Mouse (Mus musculus) adrenal gland (tissue): Measurements from ENCODE around the gene Mrpl51.

Experiments used
- intact Hi-C: fragments of 180-260 bp; cut with DNase I; formaldehyde crosslinking; loops from one replicate; pipeline ENCODE4 v1.15.1; 2025
- long read RNA-seq, 2 experiments: library from polyadenylated mRNA; unstranded; transcript quantifications; one replicate each; pipeline ENCODE4 v2.0.0; 2020; ENCODE audit warnings: borderline replicate concordance in 1 of 2; ENCODE audit not compliant: insufficient replicate concordance in 1 of 2

Mrpl51 gene
- long read RNA-seq, experiment 1, transcript Mrpl51-202 (3 exons, 855 nt): minor isoform, 5 of 89 reads
- long read RNA-seq, experiment 1, transcript Mrpl51-201 (3 exons, 3,427 nt): major isoform, 76 of 89 reads
- long read RNA-seq, experiment 1, partial matches to known transcripts: 5 of 89 reads
- long read RNA-seq, experiment 1, other reads (novel, unspliced or antisense): 3 of 89 reads
- long read RNA-seq, experiment 2, transcript Mrpl51-202 (3 exons, 855 nt): minor isoform, 6 of 145 reads
- long read RNA-seq, experiment 2, transcript Mrpl51-201 (3 exons, 3,427 nt): major isoform, 133 of 145 reads
- long read RNA-seq, experiment 2, partial matches to known transcripts: 3 of 145 reads
- long read RNA-seq, experiment 2, other reads (novel, unspliced or antisense): 2 of 145 reads

DNA sequence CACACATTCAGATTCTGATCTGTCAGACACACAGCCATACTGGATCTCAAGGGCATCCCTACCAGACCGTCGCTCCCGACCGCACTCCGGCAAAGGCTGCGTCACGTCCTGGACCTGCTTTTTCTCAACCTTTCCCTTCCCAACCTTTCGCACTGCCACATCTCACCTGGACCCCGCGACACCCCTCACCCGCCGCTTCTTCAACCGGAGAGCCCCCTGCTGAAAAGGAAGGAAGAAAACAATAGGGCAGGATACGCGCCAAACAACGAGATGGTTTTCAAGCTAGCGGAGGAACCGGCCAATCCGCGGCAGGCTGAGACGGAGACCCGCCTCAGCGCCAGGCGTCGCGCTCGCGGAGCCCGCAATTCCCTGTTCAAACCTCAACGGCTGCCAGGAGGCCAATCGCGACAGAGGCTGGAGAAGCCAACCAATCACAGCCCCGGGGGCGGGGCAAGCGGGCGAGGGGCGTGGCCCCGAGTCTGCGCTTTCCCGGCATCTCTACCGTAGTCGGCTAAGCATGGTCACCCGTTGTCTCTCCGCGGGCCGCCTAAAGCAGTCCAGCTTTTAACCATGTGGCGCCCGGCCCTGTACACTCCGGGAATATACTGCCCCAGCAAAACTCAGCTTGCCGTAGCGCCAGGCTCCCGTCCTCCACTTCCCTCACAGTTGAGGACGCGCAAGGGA lies at the start of gene Mrpl51, which contains the start of gene Ncapd2:
Mrpl51 (plus strand) TSS at position 470 of the 684 bp plus-strand sequence.
Ncapd2 (minus strand) TSS at position 370 of the 684 bp plus-strand sequence.
- intact Hi-C loops: loop anchor here (5.0 kb wide), 1 partner anchor 44 kb away; the partner anchor contains the start of gene Iffo1

DNA sequence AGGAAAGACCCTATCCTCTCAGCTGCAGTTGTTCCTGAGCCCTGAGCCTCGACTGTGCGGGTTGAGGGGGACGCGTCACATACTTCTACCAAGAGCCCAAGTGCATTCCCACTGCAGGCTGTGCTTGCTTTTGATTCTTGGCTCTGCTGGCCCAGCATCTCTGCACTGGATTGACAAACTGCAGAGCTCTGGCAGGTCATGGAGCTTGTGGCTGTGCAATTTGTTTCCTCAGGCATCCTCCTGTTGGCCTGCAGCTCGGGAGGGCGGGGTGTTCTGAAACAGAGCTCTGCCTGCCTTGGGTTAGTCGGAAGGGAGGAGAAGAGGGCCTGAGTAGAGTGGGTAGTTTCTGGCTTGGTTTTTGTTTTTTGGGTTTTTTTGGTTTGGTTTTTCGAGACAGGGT lies 49.2 kb upstream of the Mrpl51 start:
- intact Hi-C loops: loop anchor here (10.0 kb wide), 1 partner anchor 212 kb away; no protein-coding TSS in a partner anchor

DNA sequence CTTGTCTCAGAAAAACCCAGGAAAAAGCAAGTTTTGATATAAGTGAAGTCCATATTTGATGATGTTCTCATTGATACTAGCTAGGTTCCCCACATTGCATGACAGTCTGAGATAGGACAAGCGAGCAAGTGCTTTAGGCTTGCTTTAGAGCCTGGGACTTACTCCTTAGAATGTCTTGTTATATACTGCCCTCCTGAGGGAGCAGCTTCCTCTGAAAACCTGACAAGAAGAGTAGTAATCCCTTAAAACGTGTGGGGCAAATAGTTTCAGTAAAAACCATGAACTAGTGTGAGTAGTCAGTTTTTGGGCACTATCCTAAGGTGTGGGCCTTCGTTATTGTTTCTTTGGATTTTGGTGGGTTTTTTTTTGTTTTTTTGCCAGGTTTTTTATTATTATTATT lies 48.5 kb upstream of the Mrpl51 start:
- intact Hi-C loops: loop anchor here (10.0 kb wide), 1 partner anchor 212 kb away; no protein-coding TSS in a partner anchor

GRCm38 (mm10) chr6:125143904-125144303 lies 47.7 kb upstream of the Mrpl51 start:
- intact Hi-C loops: loop anchor here (10.0 kb wide), 1 partner anchor 211 kb away; no protein-coding TSS in a partner anchor

DNA sequence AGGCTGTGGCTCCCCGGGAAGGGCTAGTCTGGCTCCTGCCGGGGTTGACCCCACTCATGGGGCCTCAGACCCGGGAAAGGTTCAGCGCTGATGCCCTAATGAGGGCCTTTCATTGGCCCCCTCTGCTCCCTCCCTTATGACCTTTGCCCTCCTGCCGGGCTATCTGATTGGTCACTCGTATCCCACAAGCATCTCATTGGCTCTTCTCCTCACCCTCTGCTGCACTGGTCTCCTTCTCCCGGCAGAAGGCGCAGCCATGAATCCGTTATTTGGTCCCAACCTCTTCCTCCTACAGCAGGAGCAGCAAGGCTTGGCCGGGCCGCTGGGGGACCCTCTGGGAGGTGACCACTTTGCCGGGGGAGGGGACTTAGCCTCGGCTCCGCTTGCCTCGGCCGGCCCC lies 46.6 kb upstream of the Mrpl51 start, which contains the start of gene Iffo1:
Iffo1 (plus strand) TSS at position 241 of the 400 bp plus-strand sequence.
- intact Hi-C loops: loop anchor here (5.0 to 10.0 kb wide), 3 partner anchors 47 to 210 kb away; partner anchors contain the start of genes Mrpl51 and Ncapd2

- intact Hi-C loops: loop anchor here (5.0 to 10.0 kb wide), 3 partner anchors 47 to 209 kb away; partner anchors contain the start of genes Mrpl51 and Ncapd2
Measured at GRCm38 (mm10) chr6:125145479-125145951, 46.1 kb upstream of the Mrpl51 start.

- intact Hi-C loops: loop anchor here (5.0 to 10.0 kb wide), 3 partner anchors 46 to 209 kb away; partner anchors contain the start of genes Mrpl51 and Ncapd2
Measured at GRCm38 (mm10) chr6:125146148-125146547, 45.5 kb upstream of the Mrpl51 start.

- intact Hi-C loops: loop anchor here (5.0 to 10.0 kb wide), 3 partner anchors 46 to 208 kb away; partner anchors contain the start of genes Mrpl51 and Ncapd2
Measured at GRCm38 (mm10) chr6:125146797-125147196, 44.8 kb upstream of the Mrpl51 start.

- intact Hi-C loops: loop anchor here (5.0 to 10.0 kb wide), 3 partner anchors 45 to 207 kb away; partner anchors contain the start of genes Mrpl51 and Ncapd2
Measured at GRCm38 (mm10) chr6:125147329-125147728, 44.3 kb upstream of the Mrpl51 start.

DNA sequence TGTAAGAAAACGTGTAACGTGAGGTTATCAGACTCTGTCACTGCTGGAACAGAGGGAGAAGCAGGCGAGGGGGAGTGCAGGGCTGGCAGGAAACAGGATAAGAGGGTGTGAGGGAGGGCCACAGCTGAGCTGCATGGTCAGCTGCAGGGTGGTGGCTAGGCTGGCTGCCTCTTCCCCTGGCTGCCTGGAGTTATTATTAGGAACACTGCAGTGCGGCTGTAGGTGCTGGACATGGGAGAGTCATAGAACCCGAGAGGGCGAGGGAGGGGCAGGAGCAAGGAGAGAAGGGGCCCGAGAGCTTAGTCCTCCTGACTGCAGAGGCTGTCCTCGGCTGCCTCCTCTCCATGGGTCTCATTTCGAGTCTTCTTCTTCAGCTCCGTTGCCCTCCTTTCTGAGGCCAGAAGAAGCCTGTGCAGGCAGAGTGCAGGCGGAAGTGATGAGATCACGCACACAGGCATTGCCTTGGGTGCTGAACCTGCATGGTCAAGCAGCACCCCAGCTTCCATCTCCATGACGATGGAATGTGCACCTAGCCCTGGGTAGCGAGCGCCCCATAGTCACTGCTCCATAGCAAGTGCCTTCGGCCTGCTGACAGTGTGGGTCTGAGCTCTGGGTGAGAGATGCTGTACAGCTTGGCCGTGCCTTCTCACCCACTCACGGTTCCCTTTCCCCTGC lies 43.2 kb upstream of the Mrpl51 start:
- intact Hi-C loops: loop anchor here (5.0 to 10.0 kb wide), 3 partner anchors 44 to 206 kb away; partner anchors contain the start of genes Mrpl51 and Ncapd2

DNA sequence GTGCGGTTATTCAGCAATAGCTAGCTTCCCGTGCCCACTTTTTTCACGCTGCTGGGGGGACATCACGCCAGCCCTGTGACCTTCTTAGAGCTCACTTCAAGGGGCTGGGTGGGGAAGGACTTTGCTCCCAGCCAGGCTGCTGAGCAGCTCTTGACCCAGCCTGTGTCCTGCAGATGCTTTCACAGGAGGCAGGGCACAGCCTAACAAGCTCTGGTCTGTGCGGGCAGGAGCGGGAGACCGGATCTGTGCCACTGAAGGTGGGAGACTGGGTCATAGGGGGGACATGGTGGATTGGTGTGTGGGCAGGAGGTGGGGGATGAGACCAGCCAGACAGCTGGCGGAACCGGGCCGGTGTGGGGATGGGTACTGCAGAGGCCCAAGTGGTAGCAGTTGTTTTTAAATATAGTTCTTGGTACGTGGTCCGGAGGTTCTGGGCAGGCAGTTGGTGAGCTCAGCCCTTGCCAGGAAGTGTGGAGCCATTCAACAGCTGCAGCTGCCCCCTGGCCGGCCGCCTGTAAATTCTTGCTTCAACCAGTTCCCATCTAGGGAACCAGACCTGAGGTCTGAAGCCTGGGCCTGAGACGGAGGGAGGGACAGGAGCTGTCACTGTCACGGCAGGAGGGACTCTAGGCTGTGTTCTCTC lies 42.6 kb upstream of the Mrpl51 start:
- intact Hi-C loops: loop anchor here (5.0 to 10.0 kb wide), 3 partner anchors 43 to 206 kb away; partner anchors contain the start of genes Mrpl51 and Ncapd2

DNA sequence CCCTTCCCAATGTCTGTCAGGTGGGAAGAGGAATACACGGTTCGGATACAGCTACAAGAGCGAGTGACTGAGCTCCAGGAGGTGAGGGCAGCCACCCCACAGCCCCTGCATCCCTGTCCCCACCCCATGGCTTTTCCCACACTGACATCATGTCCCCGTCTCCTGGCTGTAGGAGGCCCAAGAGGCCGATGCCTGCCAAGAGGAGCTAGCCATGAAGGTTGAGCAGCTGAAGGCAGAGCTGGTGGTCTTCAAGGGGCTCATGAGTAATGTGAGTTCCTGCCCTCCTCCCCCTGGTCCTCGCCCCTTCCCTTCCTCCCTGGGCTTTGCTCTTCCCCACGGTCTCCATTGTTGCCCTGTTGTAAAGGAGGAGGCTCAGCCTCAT lies 42.0 kb upstream of the Mrpl51 start:
- intact Hi-C loops: loop anchor here (5.0 to 10.0 kb wide), 3 partner anchors 43 to 205 kb away; partner anchors contain the start of genes Mrpl51 and Ncapd2

- intact Hi-C loops: no loop called here
Measured at GRCm38 (mm10) chr6:125152212-125153017, 39.2 kb upstream of the Mrpl51 start.

DNA sequence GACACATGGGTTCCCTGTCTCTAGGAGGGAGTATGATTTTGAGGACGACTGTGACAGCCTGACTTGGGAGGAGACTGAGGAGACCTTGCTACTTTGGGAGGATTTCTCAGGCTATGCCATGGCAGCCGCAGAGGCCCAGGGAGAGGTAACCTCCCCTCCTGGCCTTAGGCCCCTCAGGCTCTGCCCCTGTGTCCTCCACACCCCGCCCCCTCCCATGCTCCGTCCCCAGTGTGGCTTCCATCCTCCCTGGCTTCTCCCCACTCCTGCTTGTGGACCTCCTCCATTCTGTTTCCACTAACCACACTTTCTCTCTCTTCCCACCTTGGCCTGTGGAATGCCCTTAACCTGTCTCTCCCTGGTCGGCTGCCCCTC lies 38.6 kb upstream of the Mrpl51 start:
- intact Hi-C loops: no loop called here

DNA sequence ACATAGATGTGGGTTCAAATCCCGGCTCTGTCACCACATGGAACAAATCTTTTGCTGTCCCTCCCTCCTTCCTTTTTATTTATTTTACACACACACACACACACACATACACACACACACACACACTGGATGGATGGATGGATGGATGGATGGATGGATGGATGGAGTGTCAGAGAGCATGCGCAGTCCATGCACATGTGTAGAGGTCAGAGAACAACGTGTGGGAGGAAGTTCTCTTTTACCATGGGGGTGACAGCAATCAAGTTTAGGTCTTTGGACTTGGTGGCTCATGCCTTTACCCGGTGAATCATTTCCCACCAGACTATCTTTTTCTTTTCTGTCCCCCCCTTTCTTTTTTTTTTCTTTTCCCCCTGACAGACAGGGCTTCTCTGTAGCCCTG lies 37.9 kb upstream of the Mrpl51 start:
- intact Hi-C loops: no loop called here

GRCm38 (mm10) chr6:125154550-125154949 lies 37.1 kb upstream of the Mrpl51 start:
- intact Hi-C loops: no loop called here

- intact Hi-C loops: no loop called here
Measured at GRCm38 (mm10) chr6:125155262-125155661, 36.3 kb upstream of the Mrpl51 start.

DNA sequence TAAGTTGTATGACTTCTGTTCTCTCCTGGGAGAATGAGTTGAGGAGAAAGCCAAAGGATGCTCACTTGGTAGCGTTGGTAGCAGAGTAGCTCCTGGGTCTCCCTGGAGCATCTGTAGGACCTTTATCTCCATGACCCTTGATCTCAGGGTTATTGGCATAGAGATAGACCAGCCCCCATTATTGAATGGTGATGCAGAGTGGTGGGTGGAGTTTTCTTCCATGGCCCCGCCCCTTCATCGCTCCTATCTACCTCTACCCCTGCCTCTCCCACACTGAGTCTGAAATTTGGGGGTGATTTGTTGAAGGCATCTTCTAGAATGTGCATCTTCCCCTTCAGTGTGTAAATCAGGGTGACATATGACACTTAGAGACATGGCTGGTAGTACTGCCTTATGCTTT lies 35.1 kb upstream of the Mrpl51 start:
- intact Hi-C loops: no loop called here
